Mouse (Mus musculus): ENCODE results near the gene Gng13. TPM values are rescaled to one million over a fixed set of nuclear protein-coding genes. Genes with fewer than 3 reads are reported as not detected.

The Gng13 gene
- polyA plus RNA-seq (2016; fragmentation: Nextera tagmentation; extraction: Ambion mirVana) = 1.8 and 2.5 TPM in 2 replicates

DNA sequence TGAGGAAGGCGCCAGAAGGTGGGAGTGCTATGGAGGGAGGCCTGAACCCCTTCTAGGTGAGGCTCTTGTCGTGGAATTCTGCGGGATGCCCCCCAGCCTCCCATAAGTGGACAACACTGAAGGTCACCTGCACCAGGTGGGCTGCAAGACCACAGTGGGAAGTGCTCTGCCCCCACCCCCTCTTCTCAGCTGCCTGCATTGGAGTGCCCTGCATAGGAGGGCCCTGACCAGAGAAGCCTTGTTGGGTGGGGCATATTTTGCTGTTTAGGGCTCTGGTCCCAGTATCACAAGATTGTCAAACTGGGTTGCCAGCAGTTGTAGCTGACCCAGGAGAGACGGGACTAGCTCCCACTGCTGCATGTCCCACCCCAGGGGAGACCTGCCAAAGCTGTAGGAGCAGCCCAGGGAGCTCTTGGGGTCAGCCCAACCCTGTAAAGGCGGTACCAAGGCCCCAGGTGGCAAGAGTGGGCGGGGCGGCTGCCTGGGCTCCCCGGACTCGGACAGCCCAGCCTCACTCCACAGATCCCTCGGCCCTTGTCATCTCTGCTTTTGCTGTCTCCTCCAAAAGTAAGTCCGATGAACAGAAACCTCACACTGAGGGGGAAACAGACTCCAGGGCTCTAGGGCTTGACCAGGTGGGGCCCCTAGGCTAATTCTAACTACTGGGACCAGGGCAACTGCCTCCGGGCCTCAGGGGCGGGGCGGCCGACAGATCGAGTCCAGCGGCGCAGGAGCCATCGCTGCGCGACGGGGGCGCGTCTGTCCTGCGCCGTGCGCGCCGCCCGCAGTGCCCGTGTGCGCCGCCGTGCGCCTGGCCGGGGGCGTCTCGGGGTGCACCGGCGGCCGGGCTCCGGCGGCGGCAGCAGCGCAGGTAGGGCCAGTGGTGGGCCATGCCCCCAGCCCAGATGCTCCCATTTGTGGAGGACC is at the start of gene Gng13:
TSS of gene Gng13 (plus strand) at position 461 of the 927 bp plus-strand sequence.
- H3K4me3 ChIP-seq = peak within 1 kb of the TSS; percentile 58
- no peaks in the 10 kb centered on the region for H3K9me3 ChIP-seq
- peak within 1 kb of the TSS; percentile 40; the same call in 1 of the 2 replicates for H3K27ac ChIP-seq (replicated peaks)
- 1% methylated on average over 45 of the region's 45 CpGs for WGBS
- peaks cover 46% of the 10 kb centered on the region for H3K27me3 ChIP-seq (replicated peaks; ENCODE audit: low read depth, poor library complexity, severe bottlenecking)
- peaks cover 26% of the 10 kb centered on the region for H3K4me1 ChIP-seq
- H3K36me3 ChIP-seq (replicated peaks) = peaks cover 38% of the 10 kb centered on the region
- peak; percentile 63 for DNase-seq (ENCODE audit: low spot score)

DNA sequence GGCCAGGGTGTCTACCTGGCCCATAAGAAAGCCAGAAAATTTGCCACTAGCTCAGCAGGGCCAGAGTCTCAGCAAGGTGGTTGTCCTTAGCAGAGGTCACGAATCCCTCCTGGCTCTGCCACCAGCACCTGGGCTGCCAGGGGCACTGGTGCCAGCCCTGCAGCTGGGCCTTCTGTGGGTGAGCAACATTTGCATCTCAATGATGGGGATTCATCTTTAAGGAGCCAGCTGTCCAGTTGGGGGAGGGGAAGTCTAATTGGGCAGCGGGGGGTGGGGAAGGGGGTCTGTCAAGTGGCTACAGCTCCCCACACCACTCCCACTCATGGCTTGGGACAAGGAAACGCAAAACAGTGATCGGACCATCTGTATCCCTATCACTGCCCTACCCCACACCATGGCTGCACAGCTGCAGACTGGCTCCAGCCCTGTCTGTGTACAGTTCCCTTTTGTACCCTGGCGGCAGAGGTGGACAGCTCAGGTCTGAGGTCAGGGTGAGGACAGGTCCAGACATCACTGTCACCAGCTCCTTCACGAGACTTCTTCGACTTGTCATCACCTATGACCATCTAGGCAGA is 48.4 kb upstream of the Gng13 start:
- 85% methylated on average over 7 of the region's 7 CpGs for WGBS
- Histone ChIP-seq H3K27me3 (replicated peaks; ENCODE audit: low read depth, poor library complexity, severe bottlenecking) (no peaks in the 10 kb centered on the region), H3K9me3 (no peaks in the 10 kb centered on the region), H3K36me3 (replicated peaks) (no peaks in the 10 kb centered on the region), H3K27ac (replicated peaks) (peak overlapping the region; percentile 57), H3K4me1 (peaks cover 31% of the 10 kb centered on the region), H3K4me3 (no peak overlapping the region)
- no peak for DNase-seq (ENCODE audit: low spot score)

DNA sequence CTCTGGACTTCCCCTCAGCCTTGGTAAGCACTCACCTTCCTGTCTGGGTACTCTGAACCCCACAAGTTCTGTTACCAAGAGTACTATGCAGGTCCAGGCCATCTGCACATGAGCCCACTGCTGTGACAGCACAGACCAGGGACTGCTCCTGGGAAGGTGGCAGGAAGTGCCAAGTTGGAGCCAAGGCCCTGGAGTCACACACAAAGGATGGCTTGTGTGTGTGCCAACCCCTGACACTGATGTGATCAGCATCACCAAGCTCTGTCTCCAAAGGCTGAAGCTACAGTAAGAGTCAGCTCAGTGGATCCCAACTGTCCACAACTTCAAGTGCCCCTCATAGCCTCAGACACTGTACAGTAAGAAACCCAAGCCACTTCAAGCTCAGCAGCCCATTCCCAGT is 44.0 kb upstream of the Gng13 start:
- no peaks in the 10 kb centered on the region for H3K27me3 ChIP-seq (replicated peaks; ENCODE audit: low read depth, poor library complexity, severe bottlenecking)
- no peak overlapping the region for H3K27ac ChIP-seq (replicated peaks)
- no peaks in the 10 kb centered on the region for H3K36me3 ChIP-seq (replicated peaks)
- DNase-seq (ENCODE audit: low spot score) = no peak
- 0 out of 2 replicates have a peak, but pooled peaks cover 4% of the 10 kb centered on the region for H3K9me3 ChIP-seq
- no peak overlapping the region for H3K4me3 ChIP-seq
- peaks cover 23% of the 10 kb centered on the region for H3K4me1 ChIP-seq

- 54% methylated on average over 6 of the region's 6 CpGs for WGBS
- Histone ChIP-seq H3K27ac (replicated peaks) (no peak overlapping the region), H3K9me3 (0 out of 2 replicates have a peak, but pooled peaks cover 4% of the 10 kb centered on the region), H3K4me1 (peaks cover 14% of the 10 kb centered on the region), H3K4me3 (no peak overlapping the region), H3K36me3 (replicated peaks) (no peaks in the 10 kb centered on the region), H3K27me3 (replicated peaks; ENCODE audit: low read depth, poor library complexity, severe bottlenecking) (no peaks in the 10 kb centered on the region)
- no peak for DNase-seq (ENCODE audit: low spot score)
These were observed 39.0 kb upstream of the Gng13 start for GRCm38 (mm10) chr17:25677969-25678368.

DNA sequence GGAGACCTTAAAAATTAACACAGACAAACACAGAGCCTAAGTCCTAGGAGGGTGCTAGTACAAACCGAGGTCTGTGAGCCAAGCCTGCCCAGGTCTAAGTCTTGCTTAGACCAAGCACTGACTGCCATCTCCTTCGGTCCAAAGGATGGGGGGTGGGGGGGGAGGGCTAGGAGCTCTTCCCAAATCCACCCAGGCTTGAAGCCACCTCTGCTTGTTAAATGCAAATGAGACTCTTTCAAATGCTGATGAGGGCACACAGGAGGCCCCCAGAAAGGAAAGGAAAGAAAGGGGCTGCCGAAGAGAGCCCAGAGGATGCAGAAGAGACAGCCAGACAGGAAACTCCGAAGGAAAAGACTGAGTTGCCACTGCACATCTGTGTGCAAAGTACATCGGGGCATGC is 37.2 kb upstream of the Gng13 start:
- Histone ChIP-seq H3K4me3 (no peak overlapping the region), H3K36me3 (replicated peaks) (no peaks in the 10 kb centered on the region), H3K9me3 (0 out of 2 replicates have a peak, but pooled peaks cover 4% of the 10 kb centered on the region), H3K4me1 (peaks cover 14% of the 10 kb centered on the region), H3K27me3 (replicated peaks; ENCODE audit: low read depth, poor library complexity, severe bottlenecking) (no peaks in the 10 kb centered on the region), H3K27ac (replicated peaks) (0 out of 2 replicates have a peak overlapping the region, but pooled peaks have one; percentile 40)
- 11% methylated on average over 5 of the region's 5 CpGs for WGBS
- DNase-seq (ENCODE audit: low spot score) = no peak

- no peak for DNase-seq (ENCODE audit: low spot score)
- Histone ChIP-seq H3K9me3 (no peaks in the 10 kb centered on the region), H3K4me3 (no peak overlapping the region), H3K4me1 (peaks cover 26% of the 10 kb centered on the region), H3K27me3 (replicated peaks; ENCODE audit: low read depth, poor library complexity, severe bottlenecking) (peaks cover 5% of the 10 kb centered on the region; the same call in 1 of the 2 replicates), H3K27ac (replicated peaks) (no peak overlapping the region), H3K36me3 (replicated peaks) (no peaks in the 10 kb centered on the region)
- 85% methylated on average over 4 of the region's 4 CpGs for WGBS
These were observed 35.3 kb upstream of the Gng13 start for GRCm38 (mm10) chr17:25681636-25682035.

DNA sequence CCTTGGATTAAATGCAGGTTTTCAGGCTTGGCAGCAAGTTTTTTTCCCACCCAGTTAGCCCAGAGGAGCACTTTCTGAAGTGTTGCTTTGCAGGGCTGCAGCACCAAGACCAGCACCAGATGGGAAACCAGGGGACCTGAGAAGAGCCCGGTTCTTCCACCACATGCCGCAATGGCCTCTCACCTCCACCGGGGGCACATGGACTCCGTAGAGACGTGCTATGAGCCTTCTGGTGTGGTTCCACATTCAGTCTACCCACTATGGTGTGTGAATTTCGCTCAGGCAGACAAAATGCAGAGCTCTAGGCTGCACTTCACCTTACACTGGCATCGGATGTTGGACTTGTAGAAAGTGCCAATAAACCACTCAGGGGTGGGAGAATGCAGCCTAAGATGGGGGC is 30.6 kb upstream of the Gng13 start:
- no peak overlapping the region for H3K4me3 ChIP-seq
- peaks cover 9% of the 10 kb centered on the region; the same call in 1 of the 2 replicates for H3K27me3 ChIP-seq (replicated peaks; ENCODE audit: low read depth, poor library complexity, severe bottlenecking)
- H3K36me3 ChIP-seq (replicated peaks) = no peaks in the 10 kb centered on the region
- peaks cover 17% of the 10 kb centered on the region for H3K4me1 ChIP-seq
- H3K27ac ChIP-seq (replicated peaks) = no peak overlapping the region
- WGBS = 55% methylated on average over 7 of the region's 7 CpGs
- DNase-seq (ENCODE audit: low spot score) = peak; percentile 63
- no peaks in the 10 kb centered on the region for H3K9me3 ChIP-seq

DNA sequence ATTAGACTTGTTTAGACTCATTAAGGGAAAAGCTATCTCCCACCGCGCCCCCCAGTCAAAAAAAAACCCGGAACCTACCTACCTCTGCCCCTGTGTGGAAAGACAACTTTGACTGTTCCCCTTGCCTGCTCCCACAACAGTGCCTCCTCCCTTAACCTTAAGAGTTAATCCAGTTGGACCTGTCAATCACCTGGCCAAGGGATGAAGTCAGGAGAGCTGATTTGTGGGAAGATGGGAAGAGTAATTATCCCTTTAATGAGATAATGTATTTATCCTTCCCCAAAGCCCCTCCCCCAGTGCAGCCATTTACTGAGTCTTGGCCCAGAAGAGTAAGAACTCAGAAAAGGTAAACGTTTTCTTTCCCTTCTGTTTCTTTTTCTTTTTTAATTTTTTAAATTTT is 28.0 kb upstream of the Gng13 start:
- no peak overlapping the region for H3K27ac ChIP-seq (replicated peaks)
- H3K4me1 ChIP-seq = peaks cover 21% of the 10 kb centered on the region
- H3K4me3 ChIP-seq = no peak overlapping the region
- 76% methylated on average over 4 of the region's 4 CpGs for WGBS
- no peaks in the 10 kb centered on the region for H3K9me3 ChIP-seq
- H3K36me3 ChIP-seq (replicated peaks) = no peaks in the 10 kb centered on the region
- DNase-seq (ENCODE audit: low spot score) = no peak
- H3K27me3 ChIP-seq (replicated peaks; ENCODE audit: low read depth, poor library complexity, severe bottlenecking) = peaks cover 9% of the 10 kb centered on the region; the same call in 1 of the 2 replicates

- 27% methylated on average over 1 of the region's 1 CpGs for WGBS
- peak overlapping the region; percentile 22; the same call in 1 of the 2 replicates for H3K4me3 ChIP-seq
- H3K4me1 ChIP-seq = peaks cover 18% of the 10 kb centered on the region
- H3K27ac ChIP-seq (replicated peaks) = peak overlapping the region; percentile 61
- H3K36me3 ChIP-seq (replicated peaks) = no peaks in the 10 kb centered on the region
- H3K9me3 ChIP-seq = no peaks in the 10 kb centered on the region
- peak; percentile 63 for DNase-seq (ENCODE audit: low spot score)
- H3K27me3 ChIP-seq (replicated peaks; ENCODE audit: low read depth, poor library complexity, severe bottlenecking) = peaks cover 12% of the 10 kb centered on the region
These were observed 20.7 kb upstream of the Gng13 start for GRCm38 (mm10) chr17:25696263-25696662.

DNA sequence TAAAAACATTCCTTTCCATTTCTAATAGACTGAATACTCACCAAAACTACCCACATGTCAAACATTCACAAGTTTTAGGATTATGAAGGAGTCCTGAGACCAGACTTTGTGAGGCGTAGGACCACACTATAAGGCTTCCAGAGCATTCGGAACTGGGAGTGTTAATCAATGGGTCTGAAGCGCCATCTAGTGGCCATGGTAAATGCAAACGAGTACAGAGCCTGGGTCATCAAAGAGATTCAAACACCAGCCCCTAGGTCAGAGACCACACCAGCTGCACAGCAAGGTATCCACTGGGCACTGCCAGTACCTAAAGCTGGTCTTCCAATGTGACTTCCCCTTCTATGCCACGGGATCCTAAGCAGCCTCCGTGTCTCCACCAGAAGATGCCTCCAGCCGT is 18.5 kb upstream of the Gng13 start:
- Histone ChIP-seq H3K27me3 (replicated peaks; ENCODE audit: low read depth, poor library complexity, severe bottlenecking) (peaks cover 12% of the 10 kb centered on the region), H3K4me1 (peaks cover 14% of the 10 kb centered on the region)
- 10% methylated on average over 7 of the region's 7 CpGs for WGBS

GRCm38 (mm10) chr17:25700863-25701496 is 16.0 kb upstream of the Gng13 start:
- DNase-seq (ENCODE audit: low spot score) = no peak
- H3K36me3 ChIP-seq (replicated peaks) = no peaks in the 10 kb centered on the region
- H3K27ac ChIP-seq (replicated peaks) = no peak overlapping the region
- H3K9me3 ChIP-seq = no peaks in the 10 kb centered on the region
- peaks cover 12% of the 10 kb centered on the region for H3K27me3 ChIP-seq (replicated peaks; ENCODE audit: low read depth, poor library complexity, severe bottlenecking)
- WGBS = 61% methylated on average over 9 of the region's 9 CpGs
- no peak overlapping the region for H3K4me3 ChIP-seq
- peaks cover 14% of the 10 kb centered on the region for H3K4me1 ChIP-seq

More for the DNA sequence above, 18.5 kb upstream of the Gng13 start:
- H3K9me3 ChIP-seq = no peaks in the 10 kb centered on the region
- DNase-seq (ENCODE audit: low spot score) = peak; percentile 79
- no peak overlapping the region for H3K27ac ChIP-seq (replicated peaks)
- no peaks in the 10 kb centered on the region for H3K36me3 ChIP-seq (replicated peaks)
- no peak overlapping the region for H3K4me3 ChIP-seq

- Histone ChIP-seq H3K4me3 (no peak overlapping the region), H3K36me3 (replicated peaks) (no peaks in the 10 kb centered on the region), H3K4me1 (no peaks in the 10 kb centered on the region), H3K9me3 (0 out of 2 replicates have a peak, but pooled peaks cover 2% of the 10 kb centered on the region), H3K27ac (replicated peaks) (no peak overlapping the region), H3K27me3 (replicated peaks; ENCODE audit: low read depth, poor library complexity, severe bottlenecking) (peaks cover under 1% of the 10 kb centered on the region; the same call in 1 of the 2 replicates)
- no peak for DNase-seq (ENCODE audit: low spot score)
- WGBS = 93% methylated on average over 2 of the region's 2 CpGs
These were observed 7.0 kb upstream of the Gng13 start for GRCm38 (mm10) chr17:25709994-25710393.
